Mouse (Mus musculus) right cerebral cortex, adult 2 months (tissue): ENCODE data around the gene Syt7.

ENCODE experiments used
- DNase-seq, 2 experiments: peaks; one replicate each; pipeline ENCODE4 v3.0.0; 2021 to 2022; ENCODE audit warnings: low spot score in 2 of 2

Gene Syt7

GRCm38 (mm10) chr19:10458096-10458495 is 69.2 kb downstream of the Syt7 start:
- peak; percentile 69 to 70 for DNase-seq

DNA sequence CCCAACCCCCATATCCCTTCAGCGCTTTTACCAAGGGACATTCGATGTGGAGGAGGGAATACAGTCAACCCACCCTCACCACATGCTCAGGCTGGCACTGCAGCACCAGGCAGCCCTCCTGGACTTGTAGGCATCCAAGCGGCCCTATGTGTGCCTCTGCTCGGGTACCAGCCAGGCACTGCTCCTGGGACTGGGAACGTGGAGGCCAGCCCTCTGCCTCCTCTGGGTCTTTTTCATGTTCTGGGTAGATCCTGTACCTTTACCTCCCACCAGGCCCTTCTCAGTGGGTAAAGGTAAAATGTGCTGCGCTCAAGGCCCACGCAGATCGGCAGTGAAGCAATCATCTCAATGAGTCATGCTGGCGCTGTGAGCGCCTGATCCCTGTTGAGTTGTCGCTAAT is 71.0 kb downstream of the Syt7 start:
- DNase-seq, result peak in 1 of 2 experiments; percentile 57

GRCm38 (mm10) chr19:10461584-10461983 is 72.7 kb downstream of the Syt7 start:
- no peak for DNase-seq

DNA sequence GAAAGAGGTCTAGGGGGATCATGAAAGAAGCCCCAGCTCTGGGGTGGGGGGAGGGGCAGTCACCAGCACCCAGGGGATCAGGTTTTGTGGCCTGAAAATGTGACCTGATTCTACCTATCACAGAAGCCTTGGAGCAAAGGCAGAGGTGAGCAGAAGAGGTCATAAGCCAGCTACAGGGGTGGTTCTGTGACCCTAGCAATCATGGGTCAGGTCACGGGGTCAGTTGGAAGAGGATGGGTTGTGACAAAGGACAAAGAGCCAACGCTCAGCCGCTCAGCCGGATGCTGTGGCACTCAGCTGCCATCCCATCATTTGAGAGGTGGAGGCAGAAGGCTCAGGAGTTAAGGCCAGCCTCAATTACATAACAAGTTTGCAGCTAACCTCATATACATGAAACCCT is 75.5 kb downstream of the Syt7 start:
- DNase-seq, result no peak

GRCm38 (mm10) chr19:10469171-10469658 is 80.3 kb downstream of the Syt7 start:
- DNase-seq, result no peak

GRCm38 (mm10) chr19:10472958-10473357 is 84.1 kb downstream of the Syt7 start:
- no peak for DNase-seq

DNA sequence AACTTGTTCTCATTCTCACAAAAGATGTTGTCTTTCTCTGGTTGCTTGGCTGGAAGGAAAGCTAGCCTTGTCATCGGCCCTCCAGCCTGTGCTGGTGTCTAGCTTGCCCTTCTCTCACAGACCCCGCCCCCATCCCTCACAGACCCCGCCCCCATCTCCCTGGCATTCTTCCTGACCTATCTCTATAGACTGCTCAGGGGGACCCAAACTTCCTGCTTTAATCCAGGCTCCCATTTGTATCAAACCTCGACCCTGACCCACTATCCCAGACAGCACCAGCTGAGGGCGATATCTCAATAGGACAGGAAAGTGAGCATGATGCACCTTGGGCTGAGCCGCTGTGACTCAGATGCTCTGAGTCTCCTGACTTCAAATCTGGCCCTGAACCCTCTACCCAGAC is 84.9 kb downstream of the Syt7 start:
- no peak for DNase-seq

DNA sequence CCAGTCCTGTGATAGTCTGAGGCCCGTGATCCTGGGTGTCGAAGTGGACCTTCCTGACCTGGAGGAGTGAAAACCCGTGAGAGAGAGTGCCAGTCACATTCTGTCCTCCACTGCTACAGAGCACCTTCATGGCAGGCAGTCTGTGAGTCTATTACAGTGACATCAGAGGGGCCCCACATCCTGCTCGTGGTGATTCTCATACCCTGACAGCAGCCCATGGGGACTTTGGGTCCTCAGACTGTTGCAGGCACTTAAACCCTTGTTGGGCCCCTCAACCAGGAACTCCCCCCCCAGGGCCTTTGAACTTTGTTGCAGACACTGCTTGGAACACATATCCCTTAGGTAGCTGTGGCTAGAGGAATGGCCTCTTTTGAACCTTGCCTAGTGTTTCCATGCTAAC is 90.7 kb downstream of the Syt7 start:
- no peak for DNase-seq

- no peak for DNase-seq
Measured at GRCm38 (mm10) chr19:10482703-10483102, 93.8 kb downstream of the Syt7 start, which contains the start of gene Ppp1r32. TSS of gene Ppp1r32 (minus strand) at chr19:10482928.

DNA sequence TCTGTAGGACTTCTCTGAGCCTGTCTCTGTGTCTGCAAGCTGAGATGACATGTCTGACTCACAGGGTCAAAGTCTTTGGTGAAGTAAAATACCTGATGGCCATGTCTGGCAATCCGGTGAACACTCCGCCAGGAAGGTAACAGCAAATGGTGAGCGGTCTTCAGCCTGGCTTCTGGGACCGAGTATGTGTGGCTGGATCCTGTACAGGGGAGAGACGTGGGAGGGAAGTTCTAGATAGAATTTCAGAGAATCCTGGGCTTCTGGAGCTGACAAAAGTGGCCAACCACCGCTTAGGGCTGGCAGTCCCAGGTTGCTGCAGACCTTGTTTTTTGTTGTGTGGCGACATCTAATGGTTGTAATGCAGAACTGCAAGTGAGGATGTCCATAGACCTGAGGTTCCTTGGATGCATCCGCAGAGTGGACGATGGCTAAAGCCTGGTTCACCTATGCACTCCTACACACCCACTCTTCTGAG is 97.4 kb downstream of the Syt7 start:
- DNase-seq, result peak; percentile 72 to 80

DNA sequence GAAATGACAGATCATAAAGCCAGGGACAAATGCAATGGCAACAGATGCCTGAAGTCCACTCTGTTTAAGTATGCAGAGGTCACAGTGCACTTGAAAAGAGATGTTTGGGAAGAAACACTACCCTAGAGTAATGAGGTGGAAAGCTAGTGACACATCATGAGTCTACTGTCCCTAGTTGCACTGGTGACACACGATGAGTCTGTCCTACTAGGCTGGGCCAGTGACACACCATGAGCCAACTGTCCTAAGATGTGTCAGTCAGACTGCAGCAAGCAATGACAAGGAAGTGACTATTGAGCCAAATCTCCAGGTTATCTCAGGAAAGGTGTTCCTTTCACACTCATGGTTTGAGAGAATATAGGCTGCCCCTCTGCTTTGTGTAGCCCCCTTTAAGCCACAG is 106.8 kb downstream of the Syt7 start:
- DNase-seq, result no peak

- no peak for DNase-seq
Measured at GRCm38 (mm10) chr19:10496976-10497375, 108.1 kb downstream of the Syt7 start.

DNA sequence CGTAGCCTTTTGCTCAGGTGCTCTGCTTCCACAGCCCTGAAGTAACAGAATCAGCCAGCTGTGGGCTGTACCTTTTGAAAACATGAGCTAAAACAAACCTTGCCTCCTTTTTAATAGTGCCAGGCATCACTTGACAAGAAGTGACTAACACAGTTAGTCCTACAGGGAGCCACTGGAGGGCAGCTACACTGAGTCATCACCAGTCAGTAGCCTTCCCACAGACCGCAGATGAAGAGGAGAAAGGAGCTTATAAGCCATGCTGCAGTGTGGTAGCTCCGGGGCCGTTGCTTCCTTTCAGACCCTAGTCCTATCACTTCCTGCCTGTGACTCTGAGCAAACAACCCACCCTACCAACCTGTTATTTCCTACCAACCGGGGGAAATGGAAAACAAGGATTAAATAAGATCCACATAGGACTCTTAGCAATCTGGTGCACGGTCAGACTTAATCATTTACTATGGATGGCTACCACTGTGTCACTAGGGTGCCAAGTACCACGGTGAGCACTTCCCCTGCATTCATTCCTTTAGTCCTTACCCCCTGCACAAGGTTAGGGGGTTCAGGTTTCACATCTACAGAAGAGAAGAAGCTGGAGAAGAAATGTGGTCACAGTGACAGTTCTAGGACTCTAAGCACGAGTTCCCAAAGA is 108.7 kb downstream of the Syt7 start:
- DNase-seq, result peak in 1 of 2 experiments; percentile 49

- DNase-seq, result no peak
Measured at GRCm38 (mm10) chr19:10500581-10500980, 111.7 kb downstream of the Syt7 start.

DNA sequence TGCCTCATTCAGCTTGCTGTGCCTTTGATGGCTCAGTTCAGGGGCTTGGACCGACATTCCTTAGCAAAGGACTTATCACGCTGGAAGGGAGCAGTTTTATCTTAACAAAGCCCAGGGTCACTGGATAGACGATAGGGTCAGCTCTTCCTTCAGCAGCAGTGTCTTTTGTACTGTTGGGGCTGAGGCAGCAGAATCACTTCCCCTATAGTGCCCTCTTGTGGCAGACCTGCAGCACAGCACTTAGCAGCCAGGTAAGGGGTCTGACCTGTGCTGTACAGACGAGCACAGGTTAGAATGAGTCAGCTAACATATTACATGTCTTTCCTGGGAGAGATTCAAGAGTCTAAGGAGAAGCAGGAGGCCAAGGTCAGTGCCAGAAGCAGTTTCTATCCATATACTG is 113.7 kb downstream of the Syt7 start:
- DNase-seq, result peak in 1 of 2 experiments; percentile 43
